In genomic region chr8:72285285-72285684, GRCm38 (mm10) we compare ENCODE assay signal across 23 mouse cellular contexts.
"Had no signal": no experiment of that assay in that cellular context is flagged by ENCODE, and none has a peak within 500 bp of the region (broad histone marks: within the 10 kb centered on the region; RNA-seq: fewer than 3 reads in every experiment).

No protein-coding gene starts in this region.

- H3K4me3 ChIP-seq: limb, embryonic 12.5 days; limb, embryonic 15.5 days; liver, embryonic 12.5 days; liver, embryonic 15.5 days; lung, embryonic 15.5 days; midbrain, embryonic 10.5 days; midbrain, embryonic 13.5 days; myocyte; neural tube, embryonic 13.5 days; stomach, embryonic 15.5 days had no signal

- H3K36me3 ChIP-seq: limb, embryonic 12.5 days; limb, embryonic 15.5 days; liver, embryonic 12.5 days; liver, embryonic 15.5 days; lung, embryonic 15.5 days; midbrain, embryonic 10.5 days; midbrain, embryonic 13.5 days; neural tube, embryonic 13.5 days; stomach, embryonic 15.5 days had no signal

- ATAC-seq: liver, embryonic 12.5 days; midbrain, embryonic 13.5 days; midbrain, embryonic 16.5 days had no signal

- H3K9me3 ChIP-seq: limb, embryonic 12.5 days; limb, embryonic 15.5 days; liver, embryonic 12.5 days; liver, embryonic 15.5 days; lung, embryonic 15.5 days; midbrain, embryonic 10.5 days; midbrain, embryonic 13.5 days; neural tube, embryonic 13.5 days; stomach, embryonic 15.5 days had no signal

- DNase-seq: kidney, adult 8-10 months; kidney, postnatal 14 days; kidney, postnatal 4 days; left cerebral cortex, postnatal 4 days; lung, adult 18-20 months; lung, postnatal 10 days; lung, postnatal 36 days; right cerebral cortex, postnatal 14 days; spleen, adult 18-20 months; thymus, adult 2 months; thymus, postnatal 14 days; thymus, postnatal 4 days had no signal

- H3K4me1 ChIP-seq: limb, embryonic 12.5 days; liver, embryonic 15.5 days; midbrain, embryonic 10.5 days; neural tube, embryonic 13.5 days; stomach, embryonic 15.5 days had no signal

- H3K9ac ChIP-seq: limb, embryonic 12.5 days; limb, embryonic 15.5 days; liver, embryonic 12.5 days; liver, embryonic 15.5 days; lung, embryonic 15.5 days; midbrain, embryonic 13.5 days; neural tube, embryonic 13.5 days; stomach, embryonic 15.5 days had no signal

- H3K27ac ChIP-seq: limb, embryonic 12.5 days; limb, embryonic 15.5 days; liver, embryonic 12.5 days; liver, embryonic 15.5 days; lung, embryonic 15.5 days; midbrain, embryonic 10.5 days; midbrain, embryonic 13.5 days; neural tube, embryonic 13.5 days; stomach, embryonic 15.5 days had no signal

- H3K27me3 ChIP-seq: limb, embryonic 12.5 days; limb, embryonic 15.5 days; liver, embryonic 15.5 days; lung, embryonic 15.5 days; midbrain, embryonic 13.5 days; neural tube, embryonic 13.5 days; stomach, embryonic 15.5 days had no signal
